Mouse (Mus musculus): ENCODE results near the gene Itpr2. TPM values are rescaled to one million over a fixed set of nuclear protein-coding genes. Genes with fewer than 3 reads are reported as not detected.

The Itpr2 gene
- polyA plus RNA-seq, 1 experiment from 2014 or later, result 33.6 TPM

GRCm38 (mm10) chr6:146537111-146537510 is 35.1 kb upstream of the Itpr2 start:
- WGBS (ENCODE audit: insufficient replicate concordance), result 44% methylated on average over 4 of the region's 4 CpGs
- 0 out of 2 replicates have a peak, but pooled peaks have one; percentile 29 for ATAC-seq (replicated peaks; ENCODE audit: insufficient number of reproducible peaks, low FRiP score, low TSS enrichment)
- no peak overlapping the region for H3K4me2 ChIP-seq
- H3K36me3 ChIP-seq (ENCODE audit: control insufficient read depth, insufficient read depth, low read length), result no peaks in the 10 kb centered on the region; the same call in 1 of the 2 replicates
- peak overlapping the region; percentile 8; the same call in 1 of the 2 replicates for H3K27ac ChIP-seq (ENCODE audit: low read depth, low read length)
- no peak overlapping the region for H3K9ac ChIP-seq (ENCODE audit: low read depth, low read length)
- no peaks in the 10 kb centered on the region for H3K27me3 ChIP-seq (ENCODE audit: control insufficient read depth, insufficient read depth, low read length)
- H3K4me3 ChIP-seq (ENCODE audit: low read depth, low read length), result no peak overlapping the region
- no peaks in the 10 kb centered on the region; the same call in 1 of the 2 replicates for H3K9me3 ChIP-seq (replicated peaks; ENCODE audit: control insufficient read depth, low read length)
- peaks cover 8% of the 10 kb centered on the region; the same call in 1 of the 2 replicates for H3K4me1 ChIP-seq (ENCODE audit: control insufficient read depth, insufficient read depth, low read length)

DNA sequence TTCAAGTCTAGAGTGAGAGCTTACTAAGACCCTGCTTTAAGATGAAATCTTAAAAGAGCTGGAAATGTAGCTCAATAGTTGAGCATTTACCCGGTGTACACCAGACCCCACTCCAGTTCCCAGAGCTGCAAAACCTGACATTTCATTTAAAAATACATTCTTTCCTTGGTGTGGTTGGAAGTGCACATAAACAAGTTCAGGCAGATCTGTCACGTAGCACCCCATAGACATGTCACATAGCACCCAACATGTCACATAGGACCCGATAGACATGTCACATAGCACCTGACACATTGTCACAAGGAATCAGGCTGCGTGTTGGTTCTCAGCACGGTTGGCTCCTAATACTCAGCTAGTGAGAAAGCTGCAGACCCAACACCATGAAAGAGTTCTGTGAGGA is 33.5 kb upstream of the Itpr2 start:
- Histone ChIP-seq H3K27me3 (ENCODE audit: control insufficient read depth, insufficient read depth, low read length) (no peaks in the 10 kb centered on the region), H3K36me3 (ENCODE audit: control insufficient read depth, insufficient read depth, low read length) (no peaks in the 10 kb centered on the region; the same call in 1 of the 2 replicates), H3K4me2 (no peak overlapping the region), H3K4me3 (ENCODE audit: low read depth, low read length) (no peak overlapping the region), H3K9me3 (replicated peaks; ENCODE audit: control insufficient read depth, low read length) (no peaks in the 10 kb centered on the region; the same call in 1 of the 2 replicates), H3K4me1 (ENCODE audit: control insufficient read depth, insufficient read depth, low read length) (peaks cover 8% of the 10 kb centered on the region; the same call in 1 of the 2 replicates), H3K9ac (ENCODE audit: low read depth, low read length) (no peak overlapping the region), H3K27ac (ENCODE audit: low read depth, low read length) (no peak overlapping the region)
- ATAC-seq (replicated peaks; ENCODE audit: insufficient number of reproducible peaks, low FRiP score, low TSS enrichment), result no peak
- 74% methylated on average over 5 of the region's 5 CpGs for WGBS (ENCODE audit: insufficient replicate concordance)

- Histone ChIP-seq H3K36me3 (ENCODE audit: control insufficient read depth, insufficient read depth, low read length) (no peaks in the 10 kb centered on the region; the same call in 1 of the 2 replicates), H3K9me3 (replicated peaks; ENCODE audit: control insufficient read depth, low read length) (no peaks in the 10 kb centered on the region; the same call in 1 of the 2 replicates), H3K27me3 (ENCODE audit: control insufficient read depth, insufficient read depth, low read length) (no peaks in the 10 kb centered on the region), H3K27ac (ENCODE audit: low read depth, low read length) (no peak overlapping the region), H3K9ac (ENCODE audit: low read depth, low read length) (no peak overlapping the region), H3K4me2 (no peak overlapping the region), H3K4me3 (ENCODE audit: low read depth, low read length) (no peak overlapping the region), H3K4me1 (ENCODE audit: control insufficient read depth, insufficient read depth, low read length) (peaks cover 3% of the 10 kb centered on the region; the same call in 1 of the 2 replicates)
- no peak for ATAC-seq (replicated peaks; ENCODE audit: insufficient number of reproducible peaks, low FRiP score, low TSS enrichment)
- WGBS (ENCODE audit: insufficient replicate concordance), result 78% methylated on average over 4 of the region's 4 CpGs
Measured at GRCm38 (mm10) chr6:146533146-146533545, 31.1 kb upstream of the Itpr2 start.

GRCm38 (mm10) chr6:146530769-146531168 is 28.7 kb upstream of the Itpr2 start:
- peak; percentile 77 for ATAC-seq (replicated peaks; ENCODE audit: insufficient number of reproducible peaks, low FRiP score, low TSS enrichment)
- Histone ChIP-seq H3K9me3 (replicated peaks; ENCODE audit: control insufficient read depth, low read length) (no peaks in the 10 kb centered on the region), H3K36me3 (ENCODE audit: control insufficient read depth, insufficient read depth, low read length) (no peaks in the 10 kb centered on the region; the same call in 1 of the 2 replicates), H3K4me1 (ENCODE audit: control insufficient read depth, insufficient read depth, low read length) (no peaks in the 10 kb centered on the region), H3K4me2 (no peak overlapping the region), H3K4me3 (ENCODE audit: low read depth, low read length) (no peak overlapping the region), H3K9ac (ENCODE audit: low read depth, low read length) (no peak overlapping the region), H3K27ac (ENCODE audit: low read depth, low read length) (peak overlapping the region; percentile 86), H3K27me3 (ENCODE audit: control insufficient read depth, insufficient read depth, low read length) (no peaks in the 10 kb centered on the region)
- 41% methylated on average over 5 of the region's 5 CpGs for WGBS (ENCODE audit: insufficient replicate concordance)

GRCm38 (mm10) chr6:146530363-146530762 is 28.3 kb upstream of the Itpr2 start:
- no peaks in the 10 kb centered on the region for H3K9me3 ChIP-seq (replicated peaks; ENCODE audit: control insufficient read depth, low read length)
- H3K4me1 ChIP-seq (ENCODE audit: control insufficient read depth, insufficient read depth, low read length), result no peaks in the 10 kb centered on the region
- no peaks in the 10 kb centered on the region for H3K27me3 ChIP-seq (ENCODE audit: control insufficient read depth, insufficient read depth, low read length)
- H3K4me3 ChIP-seq (ENCODE audit: low read depth, low read length), result no peak overlapping the region
- peak; percentile 32 for ATAC-seq (replicated peaks; ENCODE audit: insufficient number of reproducible peaks, low FRiP score, low TSS enrichment)
- WGBS (ENCODE audit: insufficient replicate concordance), result 67% methylated on average over 7 of the region's 7 CpGs
- no peaks in the 10 kb centered on the region; the same call in 1 of the 2 replicates for H3K36me3 ChIP-seq (ENCODE audit: control insufficient read depth, insufficient read depth, low read length)
- H3K27ac ChIP-seq (ENCODE audit: low read depth, low read length), result peak overlapping the region; percentile 86
- H3K4me2 ChIP-seq, result no peak overlapping the region
- no peak overlapping the region for H3K9ac ChIP-seq (ENCODE audit: low read depth, low read length)

DNA sequence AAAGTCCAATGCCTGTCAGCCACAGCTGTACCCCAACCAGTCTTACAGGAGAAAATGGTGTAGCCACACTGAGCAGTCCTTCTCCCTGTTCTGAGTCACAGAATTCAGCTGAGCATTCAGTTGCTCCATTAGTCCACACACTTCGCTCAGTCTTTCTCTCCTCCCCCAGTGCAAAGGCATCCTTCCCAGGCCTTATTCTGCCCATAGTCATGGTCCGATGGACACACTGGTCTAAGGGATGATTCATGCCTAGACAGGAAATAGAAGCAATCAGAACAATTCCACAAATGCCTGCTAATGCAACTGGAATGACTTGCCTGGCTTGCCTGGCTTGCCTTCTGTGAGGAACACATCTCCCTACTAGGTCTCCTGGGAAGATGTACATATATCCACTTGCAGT is 25.5 kb upstream of the Itpr2 start:
- Histone ChIP-seq H3K4me2 (no peak overlapping the region), H3K9ac (ENCODE audit: low read depth, low read length) (no peak overlapping the region), H3K27ac (ENCODE audit: low read depth, low read length) (no peak overlapping the region), H3K9me3 (replicated peaks; ENCODE audit: control insufficient read depth, low read length) (no peaks in the 10 kb centered on the region), H3K4me3 (ENCODE audit: low read depth, low read length) (no peak overlapping the region), H3K4me1 (ENCODE audit: control insufficient read depth, insufficient read depth, low read length) (no peaks in the 10 kb centered on the region), H3K27me3 (ENCODE audit: control insufficient read depth, insufficient read depth, low read length) (no peaks in the 10 kb centered on the region), H3K36me3 (ENCODE audit: control insufficient read depth, insufficient read depth, low read length) (no peaks in the 10 kb centered on the region)
- ATAC-seq (replicated peaks; ENCODE audit: insufficient number of reproducible peaks, low FRiP score, low TSS enrichment), result no peak
- 69% methylated on average over 2 of the region's 2 CpGs for WGBS (ENCODE audit: insufficient replicate concordance)

DNA sequence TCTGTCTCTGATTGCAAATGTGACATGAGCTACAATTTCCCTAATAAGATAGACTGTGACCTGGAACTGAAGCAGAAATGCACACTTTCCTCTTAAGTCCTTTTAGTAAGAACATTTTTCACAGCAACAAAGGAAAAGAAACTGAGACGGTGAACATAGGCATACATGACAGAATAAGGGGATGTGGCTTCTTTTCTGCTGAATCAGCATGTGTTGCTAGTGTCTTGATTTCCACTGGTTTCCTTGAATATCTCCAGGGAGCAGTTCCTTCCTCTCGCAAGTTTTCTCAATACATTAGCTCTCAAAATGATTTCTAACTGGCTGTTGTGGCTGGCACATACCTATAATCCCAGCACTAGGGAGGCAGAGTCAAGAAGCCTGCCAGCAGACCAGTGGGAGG is 23.5 kb upstream of the Itpr2 start:
- Histone ChIP-seq H3K4me2 (no peak overlapping the region), H3K9me3 (replicated peaks; ENCODE audit: control insufficient read depth, low read length) (no peaks in the 10 kb centered on the region), H3K27ac (ENCODE audit: low read depth, low read length) (no peak overlapping the region), H3K4me1 (ENCODE audit: control insufficient read depth, insufficient read depth, low read length) (no peaks in the 10 kb centered on the region), H3K27me3 (ENCODE audit: control insufficient read depth, insufficient read depth, low read length) (no peaks in the 10 kb centered on the region), H3K36me3 (ENCODE audit: control insufficient read depth, insufficient read depth, low read length) (no peaks in the 10 kb centered on the region), H3K9ac (ENCODE audit: low read depth, low read length) (no peak overlapping the region), H3K4me3 (ENCODE audit: low read depth, low read length) (no peak overlapping the region)
- ATAC-seq (replicated peaks; ENCODE audit: insufficient number of reproducible peaks, low FRiP score, low TSS enrichment), result no peak
- WGBS (ENCODE audit: insufficient replicate concordance), result 77% methylated on average over 2 of the region's 2 CpGs

- WGBS (ENCODE audit: insufficient replicate concordance), result 73% methylated on average over 5 of the region's 5 CpGs
- H3K4me1 ChIP-seq (ENCODE audit: control insufficient read depth, insufficient read depth, low read length), result no peaks in the 10 kb centered on the region
- ATAC-seq (replicated peaks; ENCODE audit: insufficient number of reproducible peaks, low FRiP score, low TSS enrichment), result no peak
- no peaks in the 10 kb centered on the region for H3K36me3 ChIP-seq (ENCODE audit: control insufficient read depth, insufficient read depth, low read length)
- no peaks in the 10 kb centered on the region for H3K9me3 ChIP-seq (replicated peaks; ENCODE audit: control insufficient read depth, low read length)
- H3K4me3 ChIP-seq (ENCODE audit: low read depth, low read length), result no peak overlapping the region
- no peak overlapping the region for H3K9ac ChIP-seq (ENCODE audit: low read depth, low read length)
- H3K4me2 ChIP-seq, result no peak overlapping the region
- no peaks in the 10 kb centered on the region for H3K27me3 ChIP-seq (ENCODE audit: control insufficient read depth, insufficient read depth, low read length)
- H3K27ac ChIP-seq (ENCODE audit: low read depth, low read length), result no peak overlapping the region
Measured at GRCm38 (mm10) chr6:146521456-146522245, 19.6 kb upstream of the Itpr2 start.

All from heart, embryonic 11.5 days (tissue).